Mouse (Mus musculus) hindbrain, embryonic 16.5 days (tissue): ENCODE measurements around the gene Gzmm. TPM values are rescaled to one million over a fixed set of nuclear protein-coding genes. Genes with fewer than 3 reads are reported as not detected.

Experiments
- ATAC-seq: fragments of 200-750 bp; cut with Nextera tagmentation; 2 replicates; pipeline ENCODE4 v1.8.0; 2017; ENCODE audit warnings: moderate TSS enrichment, moderate library complexity
- H3K27ac ChIP-seq: fragments of 300-500 bp; sonication (generic); 2 replicates; pipeline ENCODE4 v1.5.1; 2014; ENCODE audit warnings: low read depth, mild to moderate bottlenecking, control low read depth, low read length, moderate library complexity
- H3K27me3 ChIP-seq: fragments of 300-500 bp; sonication (generic); replicated peaks from 2 replicates; pipeline ENCODE4 v1.6.1; 2014; ENCODE audit warnings: low read length; ENCODE audit not compliant: control insufficient read depth, insufficient read depth
- H3K36me3 ChIP-seq: fragments of 300-500 bp; sonication (generic); 2 replicates; pipeline ENCODE4 v1.6.1; 2014; ENCODE audit warnings: mild to moderate bottlenecking, low read length, moderate library complexity, mixed read lengths; ENCODE audit not compliant: control insufficient read depth, insufficient read depth
- H3K4me1 ChIP-seq: fragments of 300-500 bp; sonication (generic); 2 replicates; pipeline ENCODE4 v1.6.1; 2014; ENCODE audit warnings: low read depth, low read length; ENCODE audit not compliant: control insufficient read depth, insufficient read depth
- H3K4me2 ChIP-seq: fragments of 300-500 bp; sonication (generic); 2 replicates; pipeline ENCODE4 v1.6.1; 2014; ENCODE audit warnings: mild to moderate bottlenecking, low read length, control low read depth, moderate library complexity
- H3K4me3 ChIP-seq: fragments of 300-500 bp; sonication (generic); 2 replicates; pipeline ENCODE4 v1.5.1; 2014; ENCODE audit warnings: mild to moderate bottlenecking, low read length, control low read depth, moderate library complexity
- H3K9ac ChIP-seq: fragments of 300-500 bp; sonication (generic); 2 replicates; pipeline ENCODE4 v1.6.1; 2014; ENCODE audit warnings: low read depth, mild to moderate bottlenecking, control low read depth, low read length, moderate library complexity
- H3K9me3 ChIP-seq: fragments of 300-500 bp; sonication (generic); 2 replicates; pipeline ENCODE4 v1.6.1; 2014; ENCODE audit warnings: mild to moderate bottlenecking, low read length, moderate library complexity; ENCODE audit not compliant: control insufficient read depth
- WGBS: fragments of 180-500 bp; shearing (Covaris S2); extraction: QIAGEN DNeasy Blood & Tissue Kit; methylation state at CpG from one replicate; pipeline ENCODE4 v1.1.7; 2014; 5-methylcytosine and 5-hydroxymethylcytosine counted together
- polyA plus RNA-seq: library from polyadenylated mRNA; unstranded; fragments of >200 nt; fragmentation: Nextera tagmentation; extraction: Ambion mirVana; gene quantifications from 2 replicates; pipeline ENCODE4 v1.2.1, GENCODE M21; 2015

Gzmm gene
- polyA plus RNA-seq, 1 experiment from 2014 or later: 1.7 TPM

GRCm38 (mm10) chr10:79740863-79741262, 52.0 kb downstream of the Gzmm start:
- Histone ChIP-seq H3K9ac (no peak overlapping the region), H3K9me3 (peaks cover 40% of the 10 kb centered on the region), H3K36me3 (peaks cover 75% of the 10 kb centered on the region), H3K27ac (no peak overlapping the region), H3K27me3 (peaks cover 2% of the 10 kb centered on the region; the same call in 1 of the 2 replicates), H3K4me2 (no peak overlapping the region), H3K4me1 (peaks cover 5% of the 10 kb centered on the region), H3K4me3 (no peak overlapping the region)
- ATAC-seq: no peak
- 50% methylated on average over 11 of the region's 11 CpGs for WGBS

DNA sequence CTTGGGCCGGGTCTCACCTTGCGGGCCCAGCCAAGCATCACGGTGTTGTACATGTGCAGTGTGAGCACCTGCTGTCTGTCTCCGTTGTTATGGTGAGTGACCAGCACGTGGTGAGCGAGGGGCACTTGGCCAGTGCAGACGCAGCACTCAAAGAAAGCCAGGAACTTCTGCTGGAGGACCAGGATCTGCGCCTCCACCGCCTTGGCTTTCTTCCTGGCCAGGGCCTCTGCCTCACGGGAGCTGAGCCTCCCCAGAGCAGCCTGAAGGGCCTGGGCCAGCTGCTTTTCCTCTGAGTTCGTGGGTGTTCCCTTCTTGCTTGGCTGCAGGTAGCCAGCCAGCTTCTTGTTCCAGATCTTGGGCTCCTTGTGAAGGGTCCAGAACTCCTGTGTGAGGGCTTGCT, 54.3 kb downstream of the Gzmm start:
- peaks cover 53% of the 10 kb centered on the region for H3K36me3 ChIP-seq
- WGBS: 87% methylated on average over 11 of the region's 11 CpGs
- ATAC-seq: no peak
- peaks cover 29% of the 10 kb centered on the region for H3K9me3 ChIP-seq
- peaks cover 9% of the 10 kb centered on the region for H3K4me1 ChIP-seq
- H3K27me3 ChIP-seq: no peaks in the 10 kb centered on the region
- H3K27ac ChIP-seq: no peak overlapping the region
- H3K4me2 ChIP-seq: no peak overlapping the region
- no peak overlapping the region for H3K9ac ChIP-seq
- H3K4me3 ChIP-seq: no peak overlapping the region

DNA sequence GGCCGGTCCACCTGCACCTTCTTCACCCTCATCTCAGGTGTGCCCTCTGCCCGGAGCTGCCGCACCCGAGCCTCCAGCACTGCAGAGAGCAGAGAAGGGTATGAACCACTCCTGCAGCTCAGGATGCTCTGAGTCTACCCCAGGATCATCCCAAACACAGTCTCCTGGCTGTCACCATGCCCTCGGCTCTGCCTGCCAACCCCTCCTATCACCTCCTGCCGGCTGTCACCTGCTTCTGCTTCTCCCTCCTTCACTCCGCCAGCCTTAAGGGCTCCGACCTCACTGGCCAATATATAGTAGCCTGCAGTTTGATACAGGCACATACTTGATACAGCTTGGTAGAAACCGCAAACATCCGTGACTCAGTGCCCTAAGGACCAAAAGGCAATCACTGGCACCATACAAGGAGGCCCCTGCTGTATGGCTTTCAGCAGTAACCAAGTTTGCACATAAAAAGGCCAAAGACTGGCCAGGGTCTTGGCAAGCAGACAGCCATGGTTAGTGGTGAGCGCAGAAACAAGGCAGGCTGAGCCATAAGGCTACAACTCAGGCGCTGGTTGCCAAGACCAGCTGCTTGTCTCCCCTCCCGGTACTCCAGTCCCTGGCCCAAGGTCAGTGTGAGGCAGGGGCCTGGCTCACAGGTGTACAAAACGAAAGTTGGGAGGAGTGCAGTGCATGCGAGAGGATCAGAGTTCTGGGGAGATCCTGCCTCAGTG, 55.0 kb downstream of the Gzmm start:
- no peak for ATAC-seq
- Histone ChIP-seq H3K36me3 (peaks cover 46% of the 10 kb centered on the region), H3K27ac (no peak overlapping the region), H3K9ac (no peak overlapping the region), H3K9me3 (peaks cover 23% of the 10 kb centered on the region), H3K4me3 (no peak overlapping the region), H3K27me3 (no peaks in the 10 kb centered on the region), H3K4me2 (no peak overlapping the region), H3K4me1 (peaks cover 9% of the 10 kb centered on the region)
- WGBS: 91% methylated on average over 15 of the region's 15 CpGs

Other genes starting within 250 kb of the Gzmm start
- 0.04 and 0.06 TPM in 2 replicates for gene Vmn2r83, start 220.3 kb upstream of the Gzmm start, polyA plus RNA-seq
- 20.7 and 22.2 TPM in 2 replicates for gene Plpp2, start 155.2 kb upstream of the Gzmm start, polyA plus RNA-seq
- gene Mier2, start 133.8 kb upstream of the Gzmm start, polyA plus RNA-seq: 56.5 and 67.4 TPM in 2 replicates
- not detected in 2 replicates for gene Theg, start 101.7 kb upstream of the Gzmm start, polyA plus RNA-seq
- gene C2cd4c, start 75.0 kb upstream of the Gzmm start, polyA plus RNA-seq: 0.62 and 0.70 TPM in 2 replicates
- gene Shc2, start 51.1 kb upstream of the Gzmm start, polyA plus RNA-seq: 13.7 and 27.7 TPM in 2 replicates
- gene Odf3l2, start 43.3 kb upstream of the Gzmm start, polyA plus RNA-seq: 0.37 and 0.89 TPM in 2 replicates
- 0.99 and 1.5 TPM in 2 replicates for gene Madcam1, start 24.5 kb upstream of the Gzmm start, polyA plus RNA-seq
- 107 and 124 TPM in 2 replicates for gene Tpgs1, start 19.7 kb upstream of the Gzmm start, polyA plus RNA-seq
- 73.5 and 84.7 TPM in 2 replicates for gene Cdc34, start 6.8 kb upstream of the Gzmm start, polyA plus RNA-seq
- gene Bsg, start 15.5 kb downstream of the Gzmm start, polyA plus RNA-seq: 1,077 and 1,193 TPM in 2 replicates
- gene Hcn2, start 27.6 kb downstream of the Gzmm start, polyA plus RNA-seq: 1.2 and 1.4 TPM in 2 replicates
- gene Polrmt, start 57.6 kb downstream of the Gzmm start, polyA plus RNA-seq: 37.1 and 50.6 TPM in 2 replicates
- gene Fgf22, start 66.1 kb downstream of the Gzmm start, polyA plus RNA-seq: 1.9 and 3.1 TPM in 2 replicates
- 74.2 and 101 TPM in 2 replicates for gene Rnf126, start 77.9 kb downstream of the Gzmm start, polyA plus RNA-seq
- 2.6 and 3.0 TPM in 2 replicates for gene Fstl3, start 88.3 kb downstream of the Gzmm start, polyA plus RNA-seq
- gene Prss57, start 101.9 kb downstream of the Gzmm start, polyA plus RNA-seq: 0.31 TPM in 1 of 2 replicates, not detected in the other
- 297 and 309 TPM in 2 replicates for gene Palm, start 104.6 kb downstream of the Gzmm start, polyA plus RNA-seq
- 0.46 and 0.59 TPM in 2 replicates for gene Misp, start 132.0 kb downstream of the Gzmm start, polyA plus RNA-seq
- gene Ptbp1, start 165.4 kb downstream of the Gzmm start, polyA plus RNA-seq: 61.2 and 79.2 TPM in 2 replicates
- gene Prtn3, start 185.5 kb downstream of the Gzmm start, polyA plus RNA-seq: 10.4 and 11.2 TPM in 2 replicates
- gene Plppr3, start 185.6 kb downstream of the Gzmm start, polyA plus RNA-seq: 387 and 426 TPM in 2 replicates
- gene Elane, start 197.2 kb downstream of the Gzmm start, polyA plus RNA-seq: 0.26 and 0.32 TPM in 2 replicates
- not detected in 2 replicates for gene Cfd, start 201.8 kb downstream of the Gzmm start, polyA plus RNA-seq
- gene Med16, start 219.9 kb downstream of the Gzmm start, polyA plus RNA-seq: 48.2 and 53.8 TPM in 2 replicates
- 1.4 and 18.3 TPM in 2 replicates for gene Gm26602, start 221.8 kb downstream of the Gzmm start, polyA plus RNA-seq
- gene Kiss1r, start 228.0 kb downstream of the Gzmm start, polyA plus RNA-seq: 3.1 and 3.7 TPM in 2 replicates
- gene R3hdm4, start 232.2 kb downstream of the Gzmm start, polyA plus RNA-seq: 293 and 300 TPM in 2 replicates
- gene Arid3a, start 238.0 kb downstream of the Gzmm start, polyA plus RNA-seq: 1.6 and 1.7 TPM in 2 replicates